Mouse (Mus musculus) hindbrain, embryonic 11.5 days (tissue): Measurements from ENCODE around the gene Gm48552. TPM values are rescaled to one million over a fixed set of nuclear protein-coding genes. Genes with fewer than 3 reads are reported as not detected.

Experiments used
- ATAC-seq: fragments of 200-750 bp; cut with Nextera tagmentation; 2 replicates; pipeline ENCODE4 v1.8.0; 2017; ENCODE audit warnings: mild to moderate bottlenecking, moderate TSS enrichment, moderate library complexity; ENCODE audit not compliant: low FRiP score
- DNase-seq: peaks from one replicate; pipeline ENCODE4 v3.0.0-alpha.2; 2015; ENCODE audit warnings: low spot score
- H3K27ac ChIP-seq: fragments of 300-500 bp; sonication (generic); 2 replicates; pipeline ENCODE4 v1.5.1; 2014; ENCODE audit warnings: mild to moderate bottlenecking, low read depth, low read length
- H3K27me3 ChIP-seq: fragments of 300-500 bp; sonication (generic); 2 replicates; pipeline ENCODE4 v1.6.1; 2014; ENCODE audit warnings: mild to moderate bottlenecking, low read length, moderate library complexity, mixed read lengths; ENCODE audit not compliant: control insufficient read depth, insufficient read depth
- H3K36me3 ChIP-seq: fragments of 300-500 bp; sonication (generic); 2 replicates; pipeline ENCODE4 v1.6.1; 2014; ENCODE audit warnings: mild to moderate bottlenecking, low read length, moderate library complexity, mixed read lengths; ENCODE audit not compliant: control insufficient read depth, insufficient read depth
- H3K4me1 ChIP-seq: fragments of 300-500 bp; sonication (generic); replicated peaks from 2 replicates; pipeline ENCODE4 v1.6.1; 2014; ENCODE audit warnings: low read length, mixed read lengths; ENCODE audit not compliant: control insufficient read depth, insufficient read depth
- H3K4me2 ChIP-seq: fragments of 300-500 bp; sonication (generic); replicated peaks from 2 replicates; pipeline ENCODE4 v1.6.1; 2014; ENCODE audit warnings: mild to moderate bottlenecking, low read depth, low read length
- H3K4me3 ChIP-seq: fragments of 300-500 bp; sonication (generic); 2 replicates; pipeline ENCODE4 v1.5.1; 2014; ENCODE audit warnings: low read depth, low read length
- H3K9ac ChIP-seq: fragments of 300-500 bp; sonication (generic); 2 replicates; pipeline ENCODE4 v1.6.1; 2014; ENCODE audit warnings: low read depth, low read length
- H3K9me3 ChIP-seq: fragments of 300-500 bp; sonication (generic); 2 replicates; pipeline ENCODE4 v1.6.1; 2016; ENCODE audit warnings: low read length; ENCODE audit not compliant: control insufficient read depth
- WGBS: fragments of 180-500 bp; shearing (Covaris S2); extraction: QIAGEN DNeasy Blood & Tissue Kit; methylation state at CpG from one replicate; pipeline ENCODE4 v1.1.7; 2014; 5-methylcytosine and 5-hydroxymethylcytosine counted together
- polyA plus RNA-seq: library from polyadenylated mRNA; unstranded; fragments of >200 nt; fragmentation: Nextera tagmentation; extraction: Ambion mirVana; gene quantifications from 2 replicates; pipeline ENCODE4 v1.2.1, GENCODE M21; 2014

Gm48552 gene
- polyA plus RNA-seq, 1 experiment from 2014 or later: 0.49 TPM

GRCm38 (mm10) chr10:81378553-81379182 is 10.1 kb upstream of the Gm48552 start:
- H3K4me2 ChIP-seq: peak overlapping the region; percentile 51
- WGBS: under 1% methylated on average over 45 of the region's 46 CpGs
- peak overlapping the region; percentile 65 for H3K27ac ChIP-seq
- ATAC-seq: peak; percentile 97
- peaks cover 13% of the 10 kb centered on the region for H3K4me1 ChIP-seq
- H3K4me3 ChIP-seq: peak overlapping the region; percentile 91
- H3K36me3 ChIP-seq: 0 out of 2 replicates have a peak, but pooled peaks cover 5% of the 10 kb centered on the region
- H3K9me3 ChIP-seq: no peaks in the 10 kb centered on the region
- no peaks in the 10 kb centered on the region for H3K27me3 ChIP-seq
- DNase-seq: peak; percentile 100
- H3K9ac ChIP-seq: peak overlapping the region; percentile 63

DNA sequence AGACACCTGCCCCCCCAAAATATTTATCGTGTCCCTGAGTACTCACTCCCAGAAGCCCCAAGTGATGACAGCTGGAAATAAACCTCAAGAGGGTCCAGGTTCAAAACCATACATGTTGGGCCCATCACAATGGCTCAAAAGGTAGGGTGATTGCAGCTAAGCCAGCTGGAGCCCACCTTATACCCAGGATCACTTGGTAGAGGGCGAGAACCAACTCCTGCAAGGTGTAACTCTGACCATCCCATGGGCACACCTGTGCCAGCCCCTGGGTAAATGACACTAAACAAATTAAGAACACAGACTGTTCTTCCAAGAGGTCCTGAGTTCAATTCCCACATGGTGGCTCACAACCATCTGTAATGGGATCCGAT is 9.6 kb upstream of the Gm48552 start:
- H3K9ac ChIP-seq: peak overlapping the region; percentile 63
- DNase-seq (no peak), ATAC-seq (no peak; the same call in 1 of the 2 replicates)
- 0 out of 2 replicates have a peak, but pooled peaks cover 1% of the 10 kb centered on the region for H3K36me3 ChIP-seq
- peaks cover 13% of the 10 kb centered on the region for H3K4me1 ChIP-seq
- no peaks in the 10 kb centered on the region for H3K27me3 ChIP-seq
- H3K4me2 ChIP-seq: peak overlapping the region; percentile 51
- peak overlapping the region; percentile 65 for H3K27ac ChIP-seq
- 60% methylated on average over 3 of the region's 3 CpGs for WGBS
- H3K4me3 ChIP-seq: peak overlapping the region; percentile 91
- H3K9me3 ChIP-seq: no peaks in the 10 kb centered on the region

DNA sequence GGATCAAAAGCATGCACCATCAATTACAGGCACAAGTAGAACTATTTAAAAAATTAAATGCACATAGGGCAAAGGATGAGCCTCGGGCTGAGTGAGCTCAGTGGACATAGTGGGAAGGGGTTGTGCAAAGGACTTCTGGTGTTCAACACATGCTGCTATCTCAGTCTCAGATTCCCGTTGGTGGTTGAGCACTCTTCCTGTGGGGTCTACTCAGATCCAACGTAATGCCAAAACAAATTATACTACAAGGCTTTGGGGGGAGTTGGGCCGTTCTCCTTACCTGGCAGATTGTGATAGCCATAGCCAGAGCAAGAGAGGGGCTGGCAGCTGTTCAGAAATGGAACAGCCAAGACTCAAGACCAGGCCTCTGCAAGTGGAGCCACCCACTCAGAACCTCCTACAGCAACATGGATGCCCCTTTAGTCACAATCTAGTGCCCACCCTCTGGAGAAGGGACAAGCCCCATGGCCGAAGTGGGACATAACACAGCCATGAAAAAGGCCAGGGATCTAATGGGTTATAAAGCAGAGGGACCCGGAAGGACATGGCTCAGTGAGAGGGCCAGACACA is 8.9 kb upstream of the Gm48552 start:
- no peak for ATAC-seq
- Histone ChIP-seq H3K4me1 (peaks cover 14% of the 10 kb centered on the region), H3K9ac (no peak overlapping the region), H3K9me3 (no peaks in the 10 kb centered on the region), H3K27ac (no peak overlapping the region), H3K36me3 (no peaks in the 10 kb centered on the region), H3K27me3 (no peaks in the 10 kb centered on the region), H3K4me3 (no peak overlapping the region), H3K4me2 (no peak overlapping the region)
- no peak for DNase-seq
- 89% methylated on average over 6 of the region's 6 CpGs for WGBS

DNA sequence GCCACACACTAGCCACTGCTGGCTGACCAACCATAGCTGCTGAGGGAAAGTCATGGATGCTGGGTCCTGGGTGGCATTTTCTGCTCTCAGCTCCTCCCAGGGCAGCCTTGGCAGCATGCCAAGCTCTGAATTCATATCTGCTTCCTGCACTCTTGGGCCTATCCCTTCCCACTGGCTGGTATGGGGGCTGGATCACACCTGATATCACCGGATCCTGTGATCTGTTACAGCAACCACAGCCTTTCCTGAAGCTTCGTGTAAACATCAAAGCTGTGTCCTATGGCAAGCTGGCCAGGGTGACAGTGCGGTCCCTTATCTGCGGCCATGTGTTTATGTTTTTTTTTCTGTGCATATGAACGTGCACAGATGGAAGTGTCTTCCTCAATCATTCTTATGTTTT is 6.8 kb upstream of the Gm48552 start:
- H3K27ac ChIP-seq: no peak overlapping the region

GRCm38 (mm10) chr10:81383802-81384604 is 4.8 kb upstream of the Gm48552 start, which contains the start of the genes Dohh and Gm48551:
Gene Dohh, plus strand, starts transcription at chr10:81384428.
Gene Gm48551, plus strand, starts transcription at chr10:81384466.
- Histone ChIP-seq H3K4me3 (peak within 1 kb of the TSS; percentile 96), H3K27ac (peak within 1 kb of the TSS; percentile 72; the same call in 1 of the 2 replicates), H3K4me2 (peak within 1 kb of the TSS; percentile 91), H3K36me3 (peaks cover 4% of the 10 kb centered on the region; the same call in 1 of the 2 replicates), H3K4me1 (peaks cover 10% of the 10 kb centered on the region; the same call in 1 of the 2 replicates), H3K9me3 (no peaks in the 10 kb centered on the region), H3K9ac (peak within 1 kb of the TSS; percentile 85), H3K27me3 (no peaks in the 10 kb centered on the region)
- ATAC-seq (peak; percentile 94), DNase-seq (peak; percentile 99)
- 5% methylated on average over 51 of the region's 54 CpGs for WGBS

More for the DNA sequence above, 6.8 kb upstream of the Gm48552 start:
- no peaks in the 10 kb centered on the region for H3K27me3 ChIP-seq
- peaks cover 15% of the 10 kb centered on the region for H3K4me1 ChIP-seq
- H3K36me3 ChIP-seq: no peaks in the 10 kb centered on the region; the same call in 1 of the 2 replicates
- 87% methylated on average over 5 of the region's 5 CpGs for WGBS
- DNase-seq (no peak), ATAC-seq (no peak)
- no peak overlapping the region for H3K4me3 ChIP-seq
- no peak overlapping the region for H3K4me2 ChIP-seq
- H3K9me3 ChIP-seq: no peaks in the 10 kb centered on the region
- no peak overlapping the region for H3K9ac ChIP-seq

DNA sequence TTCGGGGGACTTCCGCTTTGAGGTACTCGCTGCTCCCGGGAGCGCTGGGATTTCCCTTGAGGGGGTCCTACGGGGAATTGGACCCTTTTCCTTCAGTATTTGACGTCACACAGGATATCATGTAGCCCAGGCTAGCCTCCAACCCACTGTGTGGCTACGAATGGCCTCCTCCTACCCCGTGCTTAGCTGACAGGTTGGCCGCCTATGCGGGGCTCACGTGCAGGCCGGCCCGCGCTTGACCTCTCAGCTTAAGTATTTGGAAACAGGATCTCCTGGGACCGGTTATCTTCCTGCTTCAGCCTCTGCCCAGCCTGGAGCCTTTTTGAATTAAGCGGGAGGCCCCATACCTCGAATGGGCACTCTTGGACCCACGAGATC is 4.2 kb upstream of the Gm48552 start:
- peak overlapping the region; percentile 72; the same call in 1 of the 2 replicates for H3K27ac ChIP-seq
- no peaks in the 10 kb centered on the region for H3K9me3 ChIP-seq
- DNase-seq: no peak
- WGBS: 1% methylated on average over 19 of the region's 19 CpGs
- peak overlapping the region; percentile 91 for H3K4me2 ChIP-seq
- H3K9ac ChIP-seq: peak overlapping the region; percentile 85
- peaks cover 4% of the 10 kb centered on the region; the same call in 1 of the 2 replicates for H3K36me3 ChIP-seq
- peaks cover 8% of the 10 kb centered on the region; the same call in 1 of the 2 replicates for H3K4me1 ChIP-seq
- H3K4me3 ChIP-seq: peak overlapping the region; percentile 96
- peak; percentile 36 for ATAC-seq
- H3K27me3 ChIP-seq: no peaks in the 10 kb centered on the region

- Histone ChIP-seq H3K4me3 (no peak overlapping the region; the same call in 1 of the 2 replicates), H3K36me3 (peaks cover 4% of the 10 kb centered on the region; the same call in 1 of the 2 replicates), H3K9me3 (no peaks in the 10 kb centered on the region), H3K4me1 (peaks cover 8% of the 10 kb centered on the region; the same call in 1 of the 2 replicates), H3K27me3 (no peaks in the 10 kb centered on the region), H3K9ac (no peak overlapping the region), H3K4me2 (no peak overlapping the region; the same call in 1 of the 2 replicates), H3K27ac (no peak overlapping the region)
- DNase-seq (no peak), ATAC-seq (no peak)
- WGBS: 84% methylated on average over 22 of the region's 22 CpGs
These were observed 3.0 kb upstream of the Gm48552 start for GRCm38 (mm10) chr10:81385603-81386306.

- no peaks in the 10 kb centered on the region for H3K27me3 ChIP-seq
- H3K9me3 ChIP-seq: no peaks in the 10 kb centered on the region
- DNase-seq: no peak
- H3K4me1 ChIP-seq: peaks cover 8% of the 10 kb centered on the region; the same call in 1 of the 2 replicates
- no peak for ATAC-seq
- no peak overlapping the region for H3K27ac ChIP-seq
- H3K9ac ChIP-seq: no peak overlapping the region
- H3K4me3 ChIP-seq: no peak overlapping the region
- WGBS: 96% methylated on average over 20 of the region's 20 CpGs
- H3K4me2 ChIP-seq: no peak overlapping the region
- H3K36me3 ChIP-seq: peaks cover 4% of the 10 kb centered on the region; the same call in 1 of the 2 replicates
These were observed 1.1 kb upstream of the Gm48552 start for GRCm38 (mm10) chr10:81387716-81388115.
